Mouse (Mus musculus): ENCODE data around the gene Myo16. TPM values are rescaled to one million over a fixed set of nuclear protein-coding genes. Genes with fewer than 3 reads are reported as not detected.

Gene Myo16
- polyA plus RNA-seq, 1 experiment: 104 TPM

GRCm38 (mm10) chr8:10561616-10562015 is 407.9 kb downstream of the Myo16 start:
- Histone ChIP-seq H3K4me1 (ENCODE audit: control insufficient read depth, insufficient read depth, low read length) (peaks cover 19% of the 10 kb centered on the region), H3K4me3 (ENCODE audit: insufficient read depth, low read depth, low read length) (no peak overlapping the region), H3K27ac (ENCODE audit: insufficient read depth, low read depth, low read length) (no peak overlapping the region)
- 83% methylated on average over 5 of the region's 5 CpGs for WGBS
- TF ChIP-seq CTCF (IDR thresholded peaks at IDR 0.05; ENCODE audit: insufficient read depth, low read depth, low read length): no peak

DNA sequence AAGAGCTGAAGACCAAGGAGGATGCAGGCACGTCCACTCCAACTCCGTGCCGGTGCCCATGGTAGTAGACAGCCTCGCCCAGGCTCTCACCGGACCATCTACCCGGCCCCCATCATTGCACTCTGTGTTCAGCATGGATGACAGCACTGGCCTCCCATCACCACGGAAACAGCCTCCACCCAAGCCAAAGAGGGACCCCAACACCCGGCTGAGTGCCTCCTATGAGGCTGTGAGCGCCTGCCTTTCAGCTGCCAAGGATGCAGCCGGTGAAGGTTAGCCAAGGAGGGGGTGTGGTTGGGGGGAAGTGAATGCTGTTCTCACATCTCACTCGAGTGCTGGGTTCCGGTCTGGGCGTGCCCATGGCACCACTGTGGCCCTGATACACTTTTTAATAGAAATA is 408.3 kb downstream of the Myo16 start:
- no peak for TF ChIP-seq CTCF (IDR thresholded peaks at IDR 0.05; ENCODE audit: insufficient read depth, low read depth, low read length)
- no peak for TF ChIP-seq POLR2A (IDR thresholded peaks at IDR 0.05; ENCODE audit: insufficient read depth, low read depth, low read length)
- Histone ChIP-seq H3K27ac (ENCODE audit: insufficient read depth, low read depth, low read length) (no peak overlapping the region), H3K4me1 (ENCODE audit: control insufficient read depth, insufficient read depth, low read length) (peaks cover 17% of the 10 kb centered on the region), H3K4me3 (ENCODE audit: insufficient read depth, low read depth, low read length) (no peak overlapping the region)
- 81% methylated on average over 13 of the region's 13 CpGs for WGBS

DNA sequence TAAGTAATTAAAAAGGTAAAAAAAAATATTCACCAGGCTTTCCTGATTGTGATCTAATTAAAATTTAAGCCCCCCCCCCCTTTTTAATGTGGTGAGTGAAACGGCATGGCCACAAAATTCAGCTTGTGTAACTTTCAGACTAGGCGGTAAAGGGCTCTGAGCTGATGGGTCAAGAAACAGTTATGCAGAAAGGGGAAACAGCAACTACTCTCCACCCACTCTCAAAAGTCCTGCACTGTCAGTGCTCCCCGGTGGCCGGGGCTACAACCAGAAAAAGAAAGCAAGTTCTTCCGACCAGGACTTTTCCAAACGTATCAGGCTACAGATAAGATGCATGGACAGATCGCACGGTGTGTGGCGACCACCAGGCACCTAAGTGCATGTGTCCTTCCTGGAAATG is 408.9 kb downstream of the Myo16 start:
- TF ChIP-seq CTCF (IDR thresholded peaks at IDR 0.05; ENCODE audit: insufficient read depth, low read depth, low read length) (no peak), POLR2A (IDR thresholded peaks at IDR 0.05; ENCODE audit: insufficient read depth, low read depth, low read length) (no peak)
- H3K4me3 ChIP-seq (ENCODE audit: insufficient read depth, low read depth, low read length): no peak overlapping the region
- WGBS: 89% methylated on average over 9 of the region's 9 CpGs

GRCm38 (mm10) chr8:10565231-10566029 is 411.7 kb downstream of the Myo16 start:
- WGBS: 54% methylated on average over 11 of the region's 11 CpGs
- H3K27ac ChIP-seq (ENCODE audit: insufficient read depth, low read depth, low read length): no peak overlapping the region
- no peak for TF ChIP-seq POLR2A (IDR thresholded peaks at IDR 0.05; ENCODE audit: insufficient read depth, low read depth, low read length)
- TF ChIP-seq CTCF (IDR thresholded peaks at IDR 0.05; ENCODE audit: insufficient read depth, low read depth, low read length): no peak
- H3K4me3 ChIP-seq (ENCODE audit: insufficient read depth, low read depth, low read length): no peak overlapping the region
- peaks cover 26% of the 10 kb centered on the region for H3K4me1 ChIP-seq (ENCODE audit: control insufficient read depth, insufficient read depth, low read length)

More for the DNA sequence above, 408.9 kb downstream of the Myo16 start:
- Histone ChIP-seq H3K27ac (ENCODE audit: insufficient read depth, low read depth, low read length) (no peak overlapping the region), H3K4me1 (ENCODE audit: control insufficient read depth, insufficient read depth, low read length) (peaks cover 17% of the 10 kb centered on the region)

- WGBS: 35% methylated on average over 4 of the region's 4 CpGs
- Histone ChIP-seq H3K27ac (ENCODE audit: insufficient read depth, low read depth, low read length) (no peak overlapping the region), H3K4me1 (ENCODE audit: control insufficient read depth, insufficient read depth, low read length) (peaks cover 27% of the 10 kb centered on the region), H3K4me3 (ENCODE audit: insufficient read depth, low read depth, low read length) (no peak overlapping the region)
- TF ChIP-seq CTCF (IDR thresholded peaks at IDR 0.05; ENCODE audit: insufficient read depth, low read depth, low read length) (no peak), POLR2A (IDR thresholded peaks at IDR 0.05; ENCODE audit: insufficient read depth, low read depth, low read length) (no peak)
These were observed 414.7 kb downstream of the Myo16 start for GRCm38 (mm10) chr8:10568448-10568847.

- Histone ChIP-seq H3K27ac (ENCODE audit: insufficient read depth, low read depth, low read length) (no peak overlapping the region), H3K4me3 (ENCODE audit: insufficient read depth, low read depth, low read length) (no peak overlapping the region), H3K4me1 (ENCODE audit: control insufficient read depth, insufficient read depth, low read length) (peaks cover 25% of the 10 kb centered on the region; the same call in 1 of the 2 replicates)
- WGBS: 36% methylated on average over 6 of the region's 6 CpGs
- TF ChIP-seq CTCF (IDR thresholded peaks at IDR 0.05; ENCODE audit: insufficient read depth, low read depth, low read length): no peak; the same call in 1 of the 2 replicates
- TF ChIP-seq POLR2A (IDR thresholded peaks at IDR 0.05; ENCODE audit: insufficient read depth, low read depth, low read length): no peak
These were observed 420.4 kb downstream of the Myo16 start for GRCm38 (mm10) chr8:10574096-10574495.

DNA sequence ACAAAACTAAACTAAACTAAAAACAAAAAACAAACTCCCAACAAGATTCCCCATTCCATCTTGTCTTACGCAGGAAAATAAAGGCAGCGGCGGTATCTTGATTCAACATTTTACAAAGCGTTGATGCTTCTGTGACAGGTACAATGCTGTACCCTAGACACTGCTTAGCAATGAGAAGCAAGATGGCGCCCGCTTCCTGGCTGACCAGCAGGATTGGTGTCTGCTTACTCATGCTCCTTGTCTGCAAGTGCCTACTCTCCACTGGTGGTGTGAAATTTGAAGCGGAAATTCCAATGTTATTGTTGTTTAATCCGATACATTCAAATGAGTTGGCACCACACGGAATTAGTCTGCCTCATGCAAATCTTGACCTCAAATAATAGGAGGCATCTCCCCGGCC is 421.5 kb downstream of the Myo16 start:
- H3K4me3 ChIP-seq (ENCODE audit: insufficient read depth, low read depth, low read length): no peak overlapping the region
- TF ChIP-seq CTCF (IDR thresholded peaks at IDR 0.05; ENCODE audit: insufficient read depth, low read depth, low read length) (no peak), POLR2A (IDR thresholded peaks at IDR 0.05; ENCODE audit: insufficient read depth, low read depth, low read length) (no peak)
- peaks cover 15% of the 10 kb centered on the region; the same call in 1 of the 2 replicates for H3K4me1 ChIP-seq (ENCODE audit: control insufficient read depth, insufficient read depth, low read length)
- H3K27ac ChIP-seq (ENCODE audit: insufficient read depth, low read depth, low read length): no peak overlapping the region
- WGBS: 96% methylated on average over 10 of the region's 10 CpGs

DNA sequence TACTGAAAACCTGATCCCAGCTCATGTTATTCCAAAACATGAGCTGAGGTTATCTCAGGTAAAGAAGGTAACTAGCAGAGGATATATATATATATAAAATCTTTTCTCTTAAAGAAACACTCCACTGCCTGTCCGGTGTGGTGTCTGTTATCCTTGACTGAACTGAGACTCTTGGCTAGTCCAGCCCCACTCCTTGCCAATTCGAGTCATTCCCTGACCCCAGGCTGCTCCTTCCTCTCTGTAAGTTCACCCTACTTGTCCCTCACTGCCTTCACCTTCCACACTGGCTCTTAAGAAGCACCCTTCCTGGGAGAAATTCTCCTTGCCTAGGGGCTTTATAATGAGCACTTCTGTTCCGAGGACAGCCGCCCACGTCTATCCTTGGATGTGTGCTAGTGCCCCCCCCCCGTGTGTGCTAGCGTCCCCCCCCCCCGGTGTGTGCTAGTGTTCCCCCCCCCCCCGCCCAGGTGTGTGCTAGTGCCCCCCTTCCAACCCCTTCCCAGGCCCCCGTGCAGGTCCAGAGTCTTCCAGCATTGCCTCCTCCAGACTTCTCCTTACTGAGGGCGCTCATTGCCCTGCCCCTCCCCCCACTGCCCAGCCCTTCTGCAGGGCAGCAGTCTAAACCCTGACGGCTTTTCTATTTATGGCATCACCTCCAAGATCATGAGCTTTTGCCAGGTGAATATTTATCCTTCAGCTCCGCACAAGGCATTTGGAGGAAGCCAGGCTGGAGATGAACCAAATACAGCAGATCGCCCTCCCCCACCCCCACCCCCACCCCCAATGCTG is 433.4 kb downstream of the Myo16 start:
- Histone ChIP-seq H3K4me3 (ENCODE audit: insufficient read depth, low read depth, low read length) (no peak overlapping the region), H3K4me1 (ENCODE audit: control insufficient read depth, insufficient read depth, low read length) (peaks cover 30% of the 10 kb centered on the region), H3K27ac (ENCODE audit: insufficient read depth, low read depth, low read length) (no peak overlapping the region)
- TF ChIP-seq POLR2A (IDR thresholded peaks at IDR 0.05; ENCODE audit: insufficient read depth, low read depth, low read length): no peak
- no peak for TF ChIP-seq CTCF (IDR thresholded peaks at IDR 0.05; ENCODE audit: insufficient read depth, low read depth, low read length)
- 26% methylated on average over 14 of the region's 14 CpGs for whole genome bisulfite sequencing

GRCm38 (mm10) chr8:10589422-10589933 is 435.8 kb downstream of the Myo16 start:
- TF ChIP-seq POLR2A (IDR thresholded peaks at IDR 0.05; ENCODE audit: insufficient read depth, low read depth, low read length) (no peak), CTCF (IDR thresholded peaks at IDR 0.05; ENCODE audit: insufficient read depth, low read depth, low read length) (no peak)
- H3K27ac ChIP-seq (ENCODE audit: insufficient read depth, low read depth, low read length): no peak overlapping the region
- 64% methylated on average over 11 of the region's 11 CpGs for WGBS
- peaks cover 22% of the 10 kb centered on the region for H3K4me1 ChIP-seq (ENCODE audit: control insufficient read depth, insufficient read depth, low read length)
- H3K4me3 ChIP-seq (ENCODE audit: insufficient read depth, low read depth, low read length): no peak overlapping the region
